Mouse (Mus musculus) MEL (cell line): ENCODE measurements around the gene Akr1c21. TPM values are rescaled to one million over a fixed set of nuclear protein-coding genes. Genes with fewer than 3 reads are reported as not detected.

Source experiments
- DNase-seq: peaks from one replicate; pipeline ENCODE4 v3.0.0; 2011; ENCODE audit warnings: low read depth, low spot score
- H3K27ac ChIP-seq: 2 replicates; pipeline ENCODE4 v1.5.1; 2012; ENCODE audit warnings: low read depth, mild to moderate bottlenecking, control low read depth, low read length, moderate library complexity; ENCODE audit not compliant: control insufficient read depth
- H3K27me3 ChIP-seq, 2 experiments: fragments of 150-350 bp in 1 of 2; sonication (generic) in 1 of 2; 2 replicates each; pipeline ENCODE4 v1.6.1; 2012; ENCODE audit warnings: low read length in 2 of 2, mild to moderate bottlenecking in 2 of 2, improper control_type of control experiment in 1 of 2, moderate library complexity in 1 of 2; ENCODE audit not compliant: insufficient read depth in 2 of 2, control insufficient read depth in 1 of 2
- H3K36me3 ChIP-seq, 2 experiments: 2 replicates each; pipeline ENCODE4 v1.6.1; 2012 to 2014; ENCODE audit warnings: low read length in 2 of 2, improper control_type of control experiment in 1 of 2, inconsistent platforms in 1 of 2, mild to moderate bottlenecking in 1 of 2; ENCODE audit not compliant: insufficient read depth in 2 of 2, control insufficient read depth in 1 of 2
- H3K4me1 ChIP-seq, 2 experiments: fragments of 150-350 bp in 1 of 2; sonication (generic) in 1 of 2; 2 replicates each; pipeline ENCODE4 v1.6.1; 2012; ENCODE audit warnings: low read length in 2 of 2, improper control_type of control experiment in 1 of 2, mild to moderate bottlenecking in 1 of 2; ENCODE audit not compliant: insufficient read depth in 2 of 2, control insufficient read depth in 1 of 2
- H3K4me3 ChIP-seq, 2 experiments: fragments of 150-350 bp in 1 of 2; sonication (generic) in 1 of 2; 2 replicates each; pipeline ENCODE4 v1.5.1; 2012; ENCODE audit warnings: low read depth in 2 of 2, low read length in 2 of 2, mild to moderate bottlenecking in 2 of 2, moderate library complexity in 2 of 2, control low read depth in 1 of 2, improper control_type of control experiment in 1 of 2; ENCODE audit not compliant: control insufficient read depth in 1 of 2, insufficient read depth in 1 of 2
- H3K79me2 ChIP-seq: 2 replicates; pipeline ENCODE4 v1.6.1; 2012; ENCODE audit warnings: mild to moderate bottlenecking, low read length, moderate library complexity; ENCODE audit not compliant: control insufficient read depth, poor library complexity, insufficient read depth
- H3K9ac ChIP-seq: 2 replicates; pipeline ENCODE4 v1.6.1; 2012; ENCODE audit warnings: low read depth, mild to moderate bottlenecking, control low read depth, low read length, moderate library complexity; ENCODE audit not compliant: control insufficient read depth, poor library complexity, severe bottlenecking
- H3K9me3 ChIP-seq: fragments of 150-350 bp; sonication (generic); replicated peaks from 2 replicates; pipeline ENCODE4 v1.6.1; 2012; ENCODE audit warnings: mild to moderate bottlenecking, low read length, improper control_type of control experiment, moderate library complexity; ENCODE audit not compliant: insufficient read depth
- BHLHE40 ChIP-seq: IDR thresholded peaks from 2 replicates; pipeline ENCODE4 v1.6.1; 2012; ENCODE audit warnings: low read depth, mild to moderate bottlenecking, inconsistent platforms, low read length, improper control_type of control experiment, borderline replicate concordance
- CTCF ChIP-seq, 3 experiments: IDR thresholded peaks in 2 of 3; conservative IDR thresholded peaks in 1 of 3; 2 replicates each; pipeline ENCODE4 v1.5.1; 2011 to 2012; ENCODE audit warnings: low read length in 3 of 3, low read depth in 2 of 3, mild to moderate bottlenecking in 2 of 3, improper control_type of control experiment in 1 of 3, inconsistent platforms in 1 of 3, mixed read lengths in 1 of 3, moderate library complexity in 1 of 3; ENCODE audit not compliant: control insufficient read depth in 1 of 3, insufficient read depth in 1 of 3, poor library complexity in 1 of 3, severe bottlenecking in 1 of 3
- EP300 ChIP-seq, 2 experiments: IDR thresholded peaks; 2 replicates each; pipeline ENCODE4 v1.6.1; 2011; ENCODE audit warnings: improper control_type of control experiment in 2 of 2, low read length in 2 of 2, low read depth in 1 of 2, mild to moderate bottlenecking in 1 of 2
- GABPA ChIP-seq: IDR thresholded peaks from 2 replicates; pipeline ENCODE4 v1.6.1; 2012; ENCODE audit warnings: low read depth, mild to moderate bottlenecking, inconsistent platforms, low read length, improper control_type of control experiment, moderate library complexity
- MAFK ChIP-seq: IDR thresholded peaks from 2 replicates; pipeline ENCODE4 v1.6.1; 2011; ENCODE audit warnings: low read depth, mild to moderate bottlenecking, low read length, improper control_type of control experiment, borderline replicate concordance
- MAX ChIP-seq: IDR thresholded peaks from 2 replicates; pipeline ENCODE4 v1.6.1; 2011; ENCODE audit warnings: low read length, improper control_type of control experiment
- MYC ChIP-seq: IDR thresholded peaks from 2 replicates; pipeline ENCODE4 v1.6.1; 2011; ENCODE audit warnings: low read depth, mild to moderate bottlenecking, low read length, improper control_type of control experiment, moderate library complexity
- RAD21 ChIP-seq: IDR thresholded peaks from 2 replicates; pipeline ENCODE4 v1.6.1; 2011; ENCODE audit warnings: mild to moderate bottlenecking, low read depth, low read length, improper control_type of control experiment
- RCOR1 ChIP-seq: IDR thresholded peaks from 2 replicates; pipeline ENCODE4 v1.6.1; 2012; ENCODE audit warnings: low read depth, mild to moderate bottlenecking, inconsistent platforms, low read length, improper control_type of control experiment
- SMC3 ChIP-seq: IDR thresholded peaks from 2 replicates; pipeline ENCODE4 v1.6.1; 2011; ENCODE audit warnings: low read depth, low read length, improper control_type of control experiment
- TCF12 ChIP-seq: IDR thresholded peaks from 2 replicates; pipeline ENCODE4 v1.6.1; 2014; ENCODE audit warnings: low read depth, mild to moderate bottlenecking, inconsistent platforms, low read length, improper control_type of control experiment, moderate library complexity
- USF2 ChIP-seq, 2 experiments: IDR thresholded peaks; 2 replicates each; pipeline ENCODE4 v1.6.1; 2011 to 2012; ENCODE audit warnings: improper control_type of control experiment in 2 of 2, low read length in 2 of 2, borderline replicate concordance in 1 of 2, inconsistent platforms in 1 of 2, low read depth in 1 of 2, mild to moderate bottlenecking in 1 of 2; ENCODE audit not compliant: insufficient read depth in 1 of 2
- ZC3H11A ChIP-seq: IDR thresholded peaks from 2 replicates; pipeline ENCODE4 v1.6.1; 2012; ENCODE audit warnings: low read depth, mild to moderate bottlenecking, inconsistent platforms, low read length, improper control_type of control experiment
- ZNF384 ChIP-seq: IDR thresholded peaks from 2 replicates; pipeline ENCODE4 v1.6.1; 2012; ENCODE audit warnings: low read depth, mild to moderate bottlenecking, inconsistent platforms, low read length, improper control_type of control experiment
- polyA plus RNA-seq, 2 experiments: library from polyadenylated mRNA; stranded (reverse) in 1 of 2; unstranded in 1 of 2; fragments of >175 nt in 1 of 2; fragments of >200 nt in 1 of 2; gene quantifications; 2 replicates each; pipeline versions ENCODE4 v1.2.1 to v1.2.4; 2012; ENCODE audit warnings: low replicate concordance in 2 of 2, low read depth in 1 of 2; ENCODE audit not compliant: insufficient read length in 2 of 2, insufficient read depth in 1 of 2, missing spikeins in 1 of 2
- total RNA-seq: library from RNA; depleted of rRNA; stranded (reverse); fragments of 300-350 nt; gene quantifications from 2 replicates; pipeline ENCODE4 v1.2.3, GENCODE M21; 2012; rRNA removed

Gene Akr1c21
- total and polyA plus RNA-seq, 3 experiments = 0.18 to 0.39 TPM; not detected in 1

DNA sequence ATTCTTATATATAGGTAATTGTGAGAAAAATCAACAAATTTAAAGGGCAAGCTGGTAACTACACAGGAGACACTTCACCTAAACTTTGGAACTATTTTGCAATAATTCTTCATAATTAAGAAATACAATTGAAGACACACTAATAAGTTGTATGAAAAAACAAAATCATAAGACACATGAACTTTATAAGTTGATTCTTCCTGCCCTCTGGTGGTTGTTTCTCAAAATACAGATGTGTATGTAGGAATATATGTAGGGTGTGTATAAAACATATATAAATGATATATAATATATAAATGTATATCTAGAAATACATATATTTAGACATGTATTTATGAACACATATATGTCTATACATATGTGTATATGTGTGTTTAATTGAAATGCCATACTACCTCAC, 37.0 kb downstream of the Akr1c21 start:
- no peak overlapping the region for H3K9ac ChIP-seq
- H3K4me1 ChIP-seq = peaks cover 0 to 4% of the 10 kb centered on the region in 2 experiments; a peak in 1 of 4 replicates
- no peak overlapping the region for H3K27ac ChIP-seq
- TF ChIP-seq SMC3 (peak; percentile 84), RAD21 (peak; percentile 93), BHLHE40 (no peak), EP300 (IDR thresholded peaks at IDR 0.05; ENCODE audit: low read depth in 1 of 2, low read length in 2 of 2) (no peak), RCOR1 (no peak), MAX (no peak), MYC (0 out of 2 replicates have a peak, but pooled peaks have one; percentile 23), CTCF (IDR thresholded peaks at IDR 0.05 in 2 of 3, conservative IDR thresholded peaks at IDR 0.05 in 1 of 3; ENCODE audit: control insufficient read depth in 1 of 3, insufficient read depth in 1 of 3, low read depth in 2 of 3, low read length in 3 of 3, poor library complexity in 1 of 3, severe bottlenecking in 1 of 3) (peak in 1 of 3 experiments; percentile 65; a peak in 2 of 6 replicates), USF2 (IDR thresholded peaks at IDR 0.05; ENCODE audit: borderline replicate concordance in 1 of 2, insufficient read depth in 1 of 2, low read depth in 1 of 2, low read length in 2 of 2) (no peak), TCF12 (no peak), ZC3H11A (peak; percentile 81), ZNF384 (no peak), GABPA (no peak), MAFK (no peak)
- TF ChIP-seq, all 39 proteins: peak for 5
- Histone ChIP-seq H3K4me3 (no peak overlapping the region; a peak in 1 of 4 replicates), H3K79me2 (no peaks in the 10 kb centered on the region), H3K9me3 (no peaks in the 10 kb centered on the region), H3K36me3 (peaks cover 0 to 2% of the 10 kb centered on the region in 2 experiments; a peak in 1 of 4 replicates), H3K27me3 (no peaks in the 10 kb centered on the region)
- DNase-seq = peak; percentile 75

Other genes starting within 250 kb of the Akr1c21 start
- gene Akr1c6, start 139.8 kb upstream of the Akr1c21 start, total RNA-seq = not detected in 2 replicates
- gene Akr1c6, start 139.8 kb upstream of the Akr1c21 start, polyA plus RNA-seq = not detected
- not detected in 2 replicates for gene Akr1c20, start 50.7 kb upstream of the Akr1c21 start, total RNA-seq
- gene Akr1c20, start 50.7 kb upstream of the Akr1c21 start, polyA plus RNA-seq = not detected
- 13.8 and 14.4 TPM in 2 replicates for gene Akr1e1, start 35.1 kb downstream of the Akr1c21 start, total RNA-seq
- gene Akr1e1, start 35.1 kb downstream of the Akr1c21 start, polyA plus RNA-seq = 10 to 100 TPM in 1 of 2 experiments, not detected in 1; 16.2 TPM